Mouse (Mus musculus) limb, embryonic 11.5 days (tissue): ENCODE measurements around the gene Rassf5. TPM values are rescaled to one million over a fixed set of nuclear protein-coding genes. Genes with fewer than 3 reads are reported as not detected.

Source experiments
- ATAC-seq: fragments of 200-750 bp; cut with Nextera tagmentation; 2 replicates; pipeline ENCODE4 v1.8.0; 2017; ENCODE audit warnings: low read depth; ENCODE audit not compliant: insufficient number of reproducible peaks, low FRiP score, low TSS enrichment
- DNase-seq: peaks from one replicate; pipeline ENCODE4 v3.0.0-alpha.2; 2015; ENCODE audit warnings: low spot score
- H3K27ac ChIP-seq: fragments of 300-500 bp; sonication (generic); replicated peaks from 2 replicates; pipeline ENCODE4 v1.5.1; 2014; ENCODE audit warnings: low read depth, mild to moderate bottlenecking, low read length
- H3K27me3 ChIP-seq: fragments of 300-500 bp; sonication (generic); 2 replicates; pipeline ENCODE4 v1.6.1; 2014; ENCODE audit warnings: mild to moderate bottlenecking, low read length, mixed read lengths; ENCODE audit not compliant: control insufficient read depth, insufficient read depth
- H3K36me3 ChIP-seq: fragments of 300-500 bp; sonication (generic); 2 replicates; pipeline ENCODE4 v1.6.1; 2014; ENCODE audit warnings: mild to moderate bottlenecking, low read length, moderate library complexity, mixed read lengths; ENCODE audit not compliant: control insufficient read depth, insufficient read depth
- H3K4me1 ChIP-seq: fragments of 300-500 bp; sonication (generic); 2 replicates; pipeline ENCODE4 v1.6.1; 2014; ENCODE audit warnings: low read length, mixed read lengths; ENCODE audit not compliant: control insufficient read depth, insufficient read depth
- H3K4me2 ChIP-seq: fragments of 300-500 bp; sonication (generic); 2 replicates; pipeline ENCODE4 v1.6.1; 2014; ENCODE audit warnings: low read depth, mild to moderate bottlenecking, moderate library complexity; ENCODE audit not compliant: severe bottlenecking
- H3K4me3 ChIP-seq: fragments of 300-500 bp; sonication (generic); 2 replicates; pipeline ENCODE4 v1.5.1; 2014; ENCODE audit warnings: low read depth, low read length
- H3K9ac ChIP-seq: fragments of 300-500 bp; sonication (generic); 2 replicates; pipeline ENCODE4 v1.6.1; 2014; ENCODE audit warnings: mild to moderate bottlenecking, low read length
- H3K9me3 ChIP-seq: fragments of 300-500 bp; sonication (generic); 2 replicates; pipeline ENCODE4 v1.6.1; 2016; ENCODE audit warnings: low read length; ENCODE audit not compliant: control insufficient read depth
- WGBS: fragments of 180-500 bp; shearing (Covaris S2); extraction: QIAGEN DNeasy Blood & Tissue Kit; methylation state at CpG from one replicate; pipeline ENCODE4 v1.1.7; 2014; 5-methylcytosine and 5-hydroxymethylcytosine counted together
- polyA plus RNA-seq: library from polyadenylated mRNA; unstranded; fragments of >200 nt; fragmentation: Nextera tagmentation; extraction: Ambion mirVana; gene quantifications from 2 replicates; pipeline ENCODE4 v1.2.1, GENCODE M21; 2014

Gene Rassf5
- polyA plus RNA-seq, 1 experiment from 2014 or later = 1.2 TPM

GRCm38 (mm10) chr1:131199118-131199821, 45.8 kb downstream of the Rassf5 start:
- ATAC-seq (no peak), DNase-seq (peak; percentile 34)
- no peaks in the 10 kb centered on the region for H3K9me3 ChIP-seq
- no peak overlapping the region for H3K27ac ChIP-seq
- no peaks in the 10 kb centered on the region for H3K36me3 ChIP-seq
- no peak overlapping the region for H3K4me3 ChIP-seq
- no peaks in the 10 kb centered on the region for H3K27me3 ChIP-seq
- H3K4me2 ChIP-seq = no peak overlapping the region
- H3K4me1 ChIP-seq = peaks cover 5% of the 10 kb centered on the region
- H3K9ac ChIP-seq = no peak overlapping the region
- 63% methylated on average over 18 of the region's 18 CpGs for WGBS

GRCm38 (mm10) chr1:131198417-131198960, 46.6 kb downstream of the Rassf5 start:
- Histone ChIP-seq H3K9me3 (no peaks in the 10 kb centered on the region), H3K27me3 (no peaks in the 10 kb centered on the region)

GRCm38 (mm10) chr1:131196107-131196506, 49.0 kb downstream of the Rassf5 start:
- no peak overlapping the region for H3K4me2 ChIP-seq
- H3K9ac ChIP-seq = no peak overlapping the region
- 68% methylated on average over 2 of the region's 2 CpGs for WGBS
- no peak overlapping the region for H3K4me3 ChIP-seq
- H3K9me3 ChIP-seq = no peaks in the 10 kb centered on the region
- H3K4me1 ChIP-seq = peaks cover 5% of the 10 kb centered on the region
- no peaks in the 10 kb centered on the region for H3K36me3 ChIP-seq
- H3K27me3 ChIP-seq = no peaks in the 10 kb centered on the region
- no peak overlapping the region for H3K27ac ChIP-seq
- DNase-seq (no peak), ATAC-seq (no peak)

More at GRCm38 (mm10) chr1:131198417-131198960, 46.6 kb downstream of the Rassf5 start:
- Histone ChIP-seq H3K27ac (no peak overlapping the region), H3K9ac (no peak overlapping the region), H3K4me2 (no peak overlapping the region), H3K4me3 (no peak overlapping the region), H3K36me3 (no peaks in the 10 kb centered on the region), H3K4me1 (peaks cover 5% of the 10 kb centered on the region)
- 64% methylated on average over 9 of the region's 9 CpGs for WGBS
- ATAC-seq = no peak
- DNase-seq = no peak

- Histone ChIP-seq H3K9ac (no peak overlapping the region), H3K36me3 (no peaks in the 10 kb centered on the region), H3K27me3 (no peaks in the 10 kb centered on the region), H3K27ac (no peak overlapping the region), H3K4me3 (no peak overlapping the region), H3K9me3 (no peaks in the 10 kb centered on the region), H3K4me2 (no peak overlapping the region), H3K4me1 (peaks cover 5% of the 10 kb centered on the region)
- DNase-seq (no peak), ATAC-seq (no peak)
- WGBS = 87% methylated on average over 7 of the region's 7 CpGs
Observed at GRCm38 (mm10) chr1:131195653-131196052, 49.4 kb downstream of the Rassf5 start.

- 35% methylated on average over 3 of the region's 3 CpGs for WGBS
- no peaks in the 10 kb centered on the region for H3K36me3 ChIP-seq
- ATAC-seq (no peak), DNase-seq (no peak)
- H3K4me3 ChIP-seq = no peak overlapping the region
- H3K4me2 ChIP-seq = no peak overlapping the region
- no peaks in the 10 kb centered on the region for H3K27me3 ChIP-seq
- H3K9me3 ChIP-seq = no peaks in the 10 kb centered on the region
- H3K9ac ChIP-seq = no peak overlapping the region
- H3K4me1 ChIP-seq = 0 out of 2 replicates have a peak, but pooled peaks cover 5% of the 10 kb centered on the region
- H3K27ac ChIP-seq = no peak overlapping the region
Observed at GRCm38 (mm10) chr1:131193746-131194145, 51.3 kb downstream of the Rassf5 start.

- Histone ChIP-seq H3K4me1 (no peaks in the 10 kb centered on the region), H3K4me2 (no peak overlapping the region), H3K27ac (no peak overlapping the region), H3K36me3 (no peaks in the 10 kb centered on the region), H3K9me3 (no peaks in the 10 kb centered on the region), H3K9ac (no peak overlapping the region), H3K27me3 (no peaks in the 10 kb centered on the region), H3K4me3 (no peak overlapping the region)
- ATAC-seq (no peak), DNase-seq (no peak)
- WGBS = 95% methylated on average over 5 of the region's 5 CpGs
Observed at GRCm38 (mm10) chr1:131188655-131189054, 56.4 kb downstream of the Rassf5 start.

- WGBS = 94% methylated on average over 5 of the region's 5 CpGs
- H3K36me3 ChIP-seq = no peaks in the 10 kb centered on the region
- ATAC-seq (no peak), DNase-seq (no peak)
- H3K27me3 ChIP-seq = no peaks in the 10 kb centered on the region
- no peak overlapping the region for H3K4me2 ChIP-seq
- no peaks in the 10 kb centered on the region for H3K4me1 ChIP-seq
- no peak overlapping the region for H3K27ac ChIP-seq
- no peaks in the 10 kb centered on the region for H3K9me3 ChIP-seq
- H3K9ac ChIP-seq = no peak overlapping the region
- no peak overlapping the region for H3K4me3 ChIP-seq
Observed at GRCm38 (mm10) chr1:131187856-131188255, 57.2 kb downstream of the Rassf5 start.

- H3K4me3 ChIP-seq = no peak overlapping the region
- no peak for ATAC-seq
- no peaks in the 10 kb centered on the region for H3K36me3 ChIP-seq
- no peaks in the 10 kb centered on the region for H3K9me3 ChIP-seq
- no peak for DNase-seq
- 79% methylated on average over 6 of the region's 6 CpGs for WGBS
- H3K27ac ChIP-seq = no peak overlapping the region
- H3K4me2 ChIP-seq = no peak overlapping the region
- no peak overlapping the region for H3K9ac ChIP-seq
- H3K4me1 ChIP-seq = no peaks in the 10 kb centered on the region
- H3K27me3 ChIP-seq = no peaks in the 10 kb centered on the region
Observed at GRCm38 (mm10) chr1:131186995-131187394, 58.1 kb downstream of the Rassf5 start.
